Mouse (Mus musculus) hindbrain, postnatal 0 days (tissue): ENCODE results near the gene Tent5c. TPM values are rescaled to one million over a fixed set of nuclear protein-coding genes. Genes with fewer than 3 reads are reported as not detected.

ENCODE experiments used
- ATAC-seq: fragments of 200-750 bp; cut with Nextera tagmentation; 2 replicates; pipeline ENCODE4 v1.8.0; 2017; ENCODE audit warnings: mild to moderate bottlenecking, moderate TSS enrichment, moderate library complexity
- DNase-seq: peaks from one replicate; pipeline ENCODE4 v3.0.0-alpha.2; 2015; ENCODE audit warnings: low spot score
- H3K27ac ChIP-seq: fragments of 300-500 bp; sonication (generic); 2 replicates; pipeline ENCODE4 v1.5.1; 2014; ENCODE audit warnings: mild to moderate bottlenecking
- H3K27me3 ChIP-seq: fragments of 300-500 bp; sonication (generic); 2 replicates; pipeline ENCODE4 v1.6.1; 2014; ENCODE audit warnings: low read length, mixed read lengths; ENCODE audit not compliant: insufficient read depth
- H3K36me3 ChIP-seq: fragments of 300-500 bp; sonication (generic); 2 replicates; pipeline ENCODE4 v1.6.1; 2014; ENCODE audit warnings: low read length, mixed read lengths; ENCODE audit not compliant: insufficient read depth
- H3K4me1 ChIP-seq: fragments of 300-500 bp; sonication (generic); 2 replicates; pipeline ENCODE4 v1.6.1; 2014; ENCODE audit warnings: antibody characterized with exemption, low read length, mixed read lengths; ENCODE audit not compliant: insufficient read depth
- H3K4me2 ChIP-seq: fragments of 300-500 bp; sonication (generic); 2 replicates; pipeline ENCODE4 v1.6.1; 2014; ENCODE audit warnings: low read depth, mild to moderate bottlenecking, low read length, moderate library complexity, mixed read lengths
- H3K4me3 ChIP-seq: fragments of 300-500 bp; sonication (generic); 2 replicates; pipeline ENCODE4 v1.5.1; 2014; ENCODE audit warnings: low read length
- H3K9ac ChIP-seq: fragments of 300-500 bp; sonication (generic); replicated peaks from 2 replicates; pipeline ENCODE4 v1.6.1; 2014; ENCODE audit warnings: mild to moderate bottlenecking, low read length, moderate library complexity, mixed read lengths
- H3K9me3 ChIP-seq: fragments of 300-500 bp; sonication (generic); 2 replicates; pipeline ENCODE4 v1.6.1; 2016; ENCODE audit warnings: low read length, mixed read lengths
- CTCF ChIP-seq: IDR thresholded peaks from 2 replicates; pipeline ENCODE4 v1.5.1; 2016; ENCODE audit warnings: antibody characterized with exemption, control low read depth, low read depth
- WGBS: fragments of 180-500 bp; shearing (Covaris S2); extraction: QIAGEN DNeasy Blood & Tissue Kit; methylation state at CpG from one replicate; pipeline ENCODE4 v1.1.7; 2014; 5-methylcytosine and 5-hydroxymethylcytosine counted together
- polyA plus RNA-seq: library from polyadenylated mRNA; unstranded; fragments of >200 nt; fragmentation: Nextera tagmentation; extraction: Ambion mirVana; gene quantifications from 2 replicates; pipeline ENCODE4 v1.2.1, GENCODE M21; 2015
- total RNA-seq: library from RNA; depleted of rRNA; stranded (reverse); fragments of >200 nt; gene quantifications from 2 replicates; pipeline ENCODE4 v1.2.3, GENCODE M21; 2014

The Tent5c gene
- total and polyA plus RNA-seq, 2 experiments from 2014 or later: 1.2 to 3.7 TPM

GRCm38 (mm10) chr3:100474950-100475472 lies 14.1 kb downstream of the Tent5c start:
- Histone ChIP-seq H3K9me3 (no peaks in the 10 kb centered on the region), H3K9ac (no peak overlapping the region), H3K4me3 (no peak overlapping the region), H3K27me3 (no peaks in the 10 kb centered on the region), H3K27ac (no peak overlapping the region), H3K4me2 (no peak overlapping the region), H3K4me1 (no peaks in the 10 kb centered on the region; the same call in 1 of the 2 replicates), H3K36me3 (no peaks in the 10 kb centered on the region)
- no peak for TF ChIP-seq CTCF
- 19% methylated on average over 8 of the region's 8 CpGs for WGBS
- DNase-seq (no peak), ATAC-seq (0 out of 2 replicates have a peak, but pooled peaks have one; percentile 4)

- Histone ChIP-seq H3K27ac (no peak overlapping the region), H3K27me3 (no peaks in the 10 kb centered on the region), H3K4me3 (no peak overlapping the region), H3K4me2 (no peak overlapping the region), H3K9me3 (no peaks in the 10 kb centered on the region), H3K9ac (no peak overlapping the region), H3K4me1 (no peaks in the 10 kb centered on the region; the same call in 1 of the 2 replicates), H3K36me3 (no peaks in the 10 kb centered on the region)
- 20% methylated on average over 7 of the region's 7 CpGs for WGBS
- DNase-seq: peak; percentile 23
- ATAC-seq: peak; percentile 48; the same call in 1 of the 2 replicates
- TF ChIP-seq CTCF: no peak
These were observed 14.6 kb downstream of the Tent5c start for GRCm38 (mm10) chr3:100474536-100474935.

DNA sequence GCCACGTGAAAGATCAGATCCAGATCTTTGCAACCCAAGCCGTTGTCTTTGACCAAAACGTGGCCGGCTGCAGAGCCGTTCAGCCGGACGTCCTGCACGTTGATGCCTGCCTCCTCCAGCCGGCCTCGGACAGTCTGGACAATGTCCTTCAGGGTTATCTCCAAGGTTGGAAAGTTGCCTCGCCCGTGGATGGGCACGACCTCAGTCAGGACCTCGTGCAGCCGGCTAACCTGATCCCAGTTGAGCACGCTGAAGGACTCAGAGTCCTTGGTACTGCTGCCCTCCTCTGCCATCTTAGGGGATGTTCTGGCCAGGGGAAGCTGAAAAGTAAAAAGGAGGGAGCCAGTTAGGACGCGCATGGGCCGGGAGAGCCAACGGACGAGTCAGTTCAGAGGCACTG lies 16.0 kb downstream of the Tent5c start:
- Histone ChIP-seq H3K36me3 (no peaks in the 10 kb centered on the region), H3K27ac (no peak overlapping the region), H3K4me3 (no peak overlapping the region), H3K4me1 (no peaks in the 10 kb centered on the region; the same call in 1 of the 2 replicates), H3K27me3 (no peaks in the 10 kb centered on the region), H3K4me2 (no peak overlapping the region), H3K9ac (no peak overlapping the region), H3K9me3 (no peaks in the 10 kb centered on the region)
- 0 out of 2 replicates have a peak, but pooled peaks have one; percentile 6 for TF ChIP-seq CTCF
- WGBS: 87% methylated on average over 21 of the region's 21 CpGs
- no peak for DNase-seq
- ATAC-seq: no peak

DNA sequence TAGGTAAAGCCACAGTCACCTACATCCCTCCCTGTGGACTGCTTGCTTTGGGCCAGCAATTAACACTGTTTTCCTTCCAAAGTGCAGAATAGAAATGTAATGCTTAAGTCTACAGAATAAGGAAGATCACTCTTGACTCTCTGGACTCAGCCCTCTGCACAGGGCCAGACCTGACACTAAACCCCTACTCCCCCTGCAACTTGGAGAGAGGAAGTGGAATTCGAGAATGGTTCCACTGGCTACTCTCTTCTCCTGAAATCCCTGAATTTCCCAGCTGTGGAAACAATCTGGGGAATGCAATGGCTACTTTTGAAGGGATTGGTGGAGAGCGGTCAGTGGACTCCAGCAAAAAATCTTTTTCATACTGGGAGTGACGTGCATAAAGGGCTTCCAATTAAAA lies 18.2 kb downstream of the Tent5c start:
- Histone ChIP-seq H3K9me3 (no peaks in the 10 kb centered on the region), H3K4me2 (no peak overlapping the region), H3K27ac (no peak overlapping the region), H3K9ac (no peak overlapping the region), H3K36me3 (no peaks in the 10 kb centered on the region), H3K27me3 (no peaks in the 10 kb centered on the region), H3K4me3 (no peak overlapping the region), H3K4me1 (no peaks in the 10 kb centered on the region; the same call in 1 of the 2 replicates)
- no peak for DNase-seq
- no peak for TF ChIP-seq CTCF
- 85% methylated on average over 3 of the region's 3 CpGs for WGBS
- ATAC-seq: no peak

DNA sequence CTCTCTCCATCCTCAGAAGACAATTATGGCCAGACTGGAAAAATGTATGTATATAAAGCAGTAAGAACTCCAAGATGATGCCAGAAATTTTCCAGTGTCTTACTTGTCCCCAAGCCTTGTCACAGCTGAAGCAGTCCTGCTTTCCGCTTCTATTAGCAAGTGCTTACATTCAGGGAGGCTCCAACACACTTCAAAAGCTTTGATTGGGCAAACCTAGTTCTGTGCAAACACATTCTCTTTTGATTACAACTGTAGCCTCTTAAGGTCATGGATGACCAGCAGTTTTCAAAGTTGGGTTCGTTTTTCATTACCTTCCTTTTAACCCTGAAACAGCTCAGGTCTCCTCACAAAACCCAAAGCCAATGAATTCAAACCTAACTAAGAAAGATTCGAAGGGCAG lies 19.0 kb downstream of the Tent5c start:
- H3K9me3 ChIP-seq: no peaks in the 10 kb centered on the region
- WGBS: 88% methylated on average over 3 of the region's 3 CpGs
- H3K27ac ChIP-seq: no peak overlapping the region
- H3K27me3 ChIP-seq: no peaks in the 10 kb centered on the region
- no peaks in the 10 kb centered on the region for H3K36me3 ChIP-seq
- no peak overlapping the region for H3K4me2 ChIP-seq
- no peak overlapping the region for H3K4me3 ChIP-seq
- no peak overlapping the region for H3K9ac ChIP-seq
- no peak for TF ChIP-seq CTCF
- DNase-seq: no peak
- H3K4me1 ChIP-seq: no peaks in the 10 kb centered on the region; the same call in 1 of the 2 replicates
- no peak for ATAC-seq

DNA sequence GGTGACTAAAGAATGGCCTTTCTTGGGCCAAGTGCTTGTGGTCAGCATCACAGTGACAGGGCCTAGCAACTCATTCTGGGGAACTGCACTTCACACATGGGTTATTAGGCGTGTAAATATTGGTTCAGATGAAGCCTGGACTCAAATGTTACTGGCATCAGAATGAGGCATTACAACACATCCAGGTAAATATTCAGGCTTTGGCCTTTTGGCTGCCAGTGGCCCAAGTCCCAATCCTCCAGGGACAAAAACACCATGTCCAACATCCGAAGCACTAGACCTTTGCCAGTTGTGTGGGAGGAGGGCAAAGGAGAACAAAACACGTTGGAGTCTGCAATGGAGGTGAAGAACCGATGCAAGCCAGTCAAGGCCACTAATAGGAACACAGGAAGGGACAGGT lies 22.6 kb downstream of the Tent5c start:
- H3K27ac ChIP-seq: no peak overlapping the region
- no peaks in the 10 kb centered on the region for H3K27me3 ChIP-seq
- no peaks in the 10 kb centered on the region for H3K36me3 ChIP-seq
- no peak for ATAC-seq
- no peak for TF ChIP-seq CTCF
- no peak overlapping the region for H3K4me3 ChIP-seq
- WGBS: 84% methylated on average over 4 of the region's 4 CpGs
- peaks cover 8% of the 10 kb centered on the region; the same call in 1 of the 2 replicates for H3K4me1 ChIP-seq
- H3K9me3 ChIP-seq: no peaks in the 10 kb centered on the region
- no peak for DNase-seq
- no peak overlapping the region for H3K4me2 ChIP-seq
- no peak overlapping the region for H3K9ac ChIP-seq

DNA sequence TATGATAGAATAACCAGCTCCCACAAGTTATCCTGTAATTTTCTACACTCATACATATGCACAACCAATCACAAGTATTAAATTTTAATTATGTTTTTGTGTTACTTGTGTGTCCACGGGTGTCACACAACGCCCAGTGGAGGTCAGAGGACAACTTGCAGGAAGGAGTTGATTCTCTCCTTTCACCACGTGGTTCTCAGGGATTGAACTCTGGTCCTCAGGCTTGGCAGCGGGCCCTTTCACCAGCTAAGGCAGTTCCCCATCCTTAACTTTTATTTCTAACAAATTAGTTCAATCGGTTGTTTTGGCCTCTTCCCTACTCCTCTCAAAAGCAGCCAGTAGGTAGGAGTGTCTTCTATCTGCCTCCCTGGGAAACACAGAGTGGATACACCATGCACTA lies 24.5 kb downstream of the Tent5c start:
- no peaks in the 10 kb centered on the region for H3K36me3 ChIP-seq
- no peak for TF ChIP-seq CTCF
- H3K27ac ChIP-seq: no peak overlapping the region
- DNase-seq (no peak), ATAC-seq (no peak)
- WGBS: 91% methylated on average over 5 of the region's 5 CpGs
- no peak overlapping the region for H3K4me2 ChIP-seq
- H3K9me3 ChIP-seq: no peaks in the 10 kb centered on the region
- no peak overlapping the region for H3K9ac ChIP-seq
- no peak overlapping the region for H3K4me3 ChIP-seq
- H3K4me1 ChIP-seq: peaks cover 8% of the 10 kb centered on the region; the same call in 1 of the 2 replicates
- H3K27me3 ChIP-seq: no peaks in the 10 kb centered on the region
